Mouse (Mus musculus) E14TG2a.4 (cell line): ENCODE measurements around the gene Shisa2.

Experiments used
- CTCF ChIP-seq: conservative IDR thresholded peaks from 2 replicates; pipeline ENCODE4 v1.5.1; 2014; ENCODE audit warnings: low read length
- NANOG ChIP-seq: IDR thresholded peaks from 2 replicates; pipeline ENCODE4 v1.6.1; 2014; ENCODE audit warnings: borderline replicate concordance, low read length, mixed read lengths
- POU5F1 ChIP-seq: IDR thresholded peaks from 2 replicates; pipeline ENCODE4 v1.6.1; 2014; ENCODE audit warnings: low read length, borderline replicate concordance

DNA sequence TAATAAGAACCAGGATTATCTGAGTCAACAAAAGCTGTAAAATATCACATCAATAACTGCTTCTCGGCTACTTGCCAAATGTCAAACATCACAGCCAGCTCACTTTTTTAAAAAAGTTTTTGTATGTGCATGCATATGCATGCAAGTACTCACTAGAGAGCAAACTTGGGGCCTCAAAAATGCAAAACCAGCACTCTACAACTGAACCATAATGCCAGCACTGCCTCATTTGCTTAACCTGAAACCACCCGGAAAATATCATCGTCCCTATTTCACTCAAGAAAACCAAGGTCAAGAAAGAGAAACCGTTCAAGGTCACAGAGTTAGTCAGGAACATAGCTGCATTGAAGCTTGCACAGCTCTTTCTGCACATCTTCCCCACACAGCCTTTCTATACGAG lies 48.7 kb upstream of the Shisa2 start:
- TF ChIP-seq CTCF (no peak), POU5F1 (no peak), NANOG (no peak)
